Mouse (Mus musculus) activated CD4-positive, CD25-positive, alpha-beta regulatory T cell (primary cell): ENCODE data around the gene Tgfb1i1. TPM values are rescaled to one million over a fixed set of nuclear protein-coding genes. Genes with fewer than 3 reads are reported as not detected.

Experiments
- polyA plus RNA-seq, 2 experiments: library from polyadenylated mRNA; unstranded; fragments of 100-300 nt; shearing (Covaris generic); gene quantifications; one replicate each; pipeline ENCODE4 v1.2.1; 2017

The Tgfb1i1 gene
- under 1 TPM; 0.45 to 0.53 TPM for polyA plus RNA-seq

DNA sequence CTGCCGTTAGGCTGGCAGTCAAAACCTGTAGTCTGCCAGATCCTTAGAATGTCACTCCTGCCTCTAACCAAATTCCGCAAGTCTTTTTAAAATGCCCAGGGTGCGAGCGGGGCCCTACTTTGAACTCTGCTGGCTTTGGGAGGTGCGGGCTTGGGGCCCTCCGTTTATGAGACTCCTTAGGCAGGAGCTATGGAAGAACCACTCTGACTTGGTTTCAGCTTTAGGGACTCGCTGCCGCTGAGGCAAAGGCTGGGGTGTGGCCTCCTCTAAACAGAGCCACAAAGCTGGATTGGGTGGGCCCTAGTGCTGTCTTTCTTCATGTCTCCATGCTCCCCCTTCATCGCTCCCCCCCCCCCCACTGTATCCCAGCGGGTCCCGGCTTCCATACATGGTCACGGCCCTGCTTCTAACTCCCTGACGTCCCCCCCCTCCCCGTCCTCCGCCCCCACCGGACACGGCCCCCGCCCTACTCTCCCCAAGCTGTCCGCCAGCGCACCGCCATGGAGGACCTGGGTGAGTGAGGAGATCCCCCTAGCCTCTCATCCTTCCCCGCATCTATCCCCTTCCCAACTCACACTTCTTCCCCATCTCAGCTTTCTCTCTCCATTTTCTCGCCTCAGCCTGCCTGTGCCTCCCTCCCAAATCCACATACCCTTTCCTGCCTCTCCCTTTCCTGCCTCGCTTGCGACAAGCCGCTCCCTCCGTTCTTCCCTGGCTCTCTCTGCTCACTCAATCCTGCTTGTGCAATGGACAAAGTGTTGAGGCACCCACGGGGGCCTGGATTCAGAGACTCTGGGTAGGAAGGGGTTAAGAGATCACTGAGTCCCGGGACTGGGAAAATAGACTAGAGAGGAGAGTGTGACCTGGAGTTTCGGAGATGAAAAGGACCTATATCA, at the start of gene Tgfb1i1:
TSS of gene Tgfb1i1 (plus strand) at position 317 of the 896 bp plus-strand sequence.

DNA sequence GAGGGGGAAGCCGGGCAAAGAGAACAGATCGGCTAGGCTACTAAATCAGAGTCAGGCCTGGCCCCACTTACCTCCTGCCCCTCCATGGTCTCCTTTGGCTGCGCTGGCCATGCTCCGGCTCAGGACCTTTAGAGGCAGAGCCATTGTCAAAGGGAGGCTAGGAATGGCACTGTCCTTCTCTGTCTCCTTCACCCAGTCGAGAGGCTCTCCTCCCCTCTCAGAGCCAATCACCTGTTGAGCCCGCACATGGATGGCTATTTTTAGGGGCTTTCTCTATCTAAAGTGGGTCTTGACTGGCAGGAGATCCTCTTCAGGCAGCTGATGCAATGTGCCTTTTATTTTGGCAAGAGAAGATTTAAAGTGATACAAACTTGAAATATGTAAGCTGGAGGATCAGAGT, 40.5 kb upstream of the Tgfb1i1 start, which contains the start of gene Cox6a2:
TSS of gene Cox6a2 (minus strand) at position 236 of the 400 bp plus-strand sequence.

DNA sequence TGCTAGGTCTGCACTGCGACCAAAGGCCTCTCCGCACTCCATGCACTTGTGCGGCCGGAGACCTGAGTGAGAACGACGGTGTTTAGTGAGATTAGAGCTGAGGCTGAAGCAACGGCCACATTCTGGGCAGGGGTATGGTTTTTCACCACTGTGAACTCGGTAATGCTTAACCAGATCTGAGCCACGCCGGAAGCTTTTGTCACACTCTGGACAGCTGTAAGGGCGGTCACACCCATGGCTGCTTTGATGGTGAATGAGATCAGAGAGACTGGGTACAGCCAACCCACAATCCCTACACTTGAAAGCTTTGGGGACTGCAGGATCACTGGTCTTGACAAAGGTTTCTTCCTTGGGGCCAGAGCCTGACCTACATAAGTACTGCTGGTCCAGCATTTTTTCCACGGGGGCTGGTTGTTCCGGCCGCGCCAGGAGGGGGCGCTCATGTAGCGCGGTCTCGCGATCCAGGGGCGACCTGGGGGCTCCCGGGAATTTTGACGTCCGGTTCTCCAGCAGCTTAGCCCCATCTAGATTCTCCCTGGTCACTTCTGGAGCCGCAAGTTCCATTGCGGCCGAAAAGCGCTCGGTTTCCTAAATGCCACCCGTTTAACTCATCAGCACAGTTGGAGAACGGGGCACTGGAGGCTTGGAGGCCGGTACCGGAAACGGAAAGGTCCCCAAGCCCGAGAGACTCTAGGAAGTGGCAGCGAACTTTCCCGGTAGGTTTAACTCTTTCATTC, 9.6 kb upstream of the Tgfb1i1 start, which contains the start of gene Armc5:
TSS of gene Armc5 (plus strand) at position 487 of the 737 bp plus-strand sequence.

DNA sequence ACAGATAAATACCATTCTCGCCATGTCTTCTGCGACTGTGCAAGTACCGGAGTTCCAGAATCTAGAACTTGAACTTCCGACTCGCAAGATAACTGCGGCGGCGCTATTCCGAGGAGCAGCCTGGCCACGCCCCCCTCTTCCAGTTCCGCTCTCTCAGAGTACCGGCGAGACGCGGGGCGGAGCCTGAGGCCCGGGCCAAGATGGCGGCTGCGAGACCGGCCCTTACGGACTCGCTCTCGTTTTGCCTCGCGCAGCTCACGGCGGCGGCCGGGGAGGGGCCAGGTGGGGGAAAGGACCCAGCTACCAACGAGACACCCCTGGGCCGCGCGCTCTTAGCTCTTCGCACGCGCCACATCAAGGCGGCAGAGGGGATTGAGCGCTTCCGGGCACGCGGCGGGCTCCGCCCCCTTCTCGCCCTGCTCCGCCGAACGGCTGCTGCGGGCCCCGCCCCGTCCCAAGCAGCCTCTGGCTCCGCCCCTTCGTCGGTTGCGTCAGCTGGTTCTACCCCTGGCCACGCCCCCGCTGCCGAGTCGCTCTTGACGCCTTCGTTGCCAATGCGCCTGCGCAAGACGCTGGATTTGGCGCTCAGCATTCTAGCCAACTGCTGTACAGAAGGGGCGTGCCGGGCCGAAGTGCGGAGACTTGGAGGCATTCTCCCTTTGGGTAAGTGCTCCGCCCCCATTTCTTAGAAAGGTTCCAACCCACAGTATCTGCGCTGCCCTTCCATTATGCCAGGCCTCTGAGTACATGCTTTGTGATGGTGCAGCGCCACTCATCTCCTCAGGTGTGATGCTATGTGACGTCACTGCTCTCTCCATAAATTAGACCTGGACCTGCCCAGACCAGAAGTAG, 8.5 kb upstream of the Tgfb1i1 start, which contains the start of gene 9130023H24Rik:
TSS of gene 9130023H24Rik (minus strand) at position 105 of the 852 bp plus-strand sequence.

DNA sequence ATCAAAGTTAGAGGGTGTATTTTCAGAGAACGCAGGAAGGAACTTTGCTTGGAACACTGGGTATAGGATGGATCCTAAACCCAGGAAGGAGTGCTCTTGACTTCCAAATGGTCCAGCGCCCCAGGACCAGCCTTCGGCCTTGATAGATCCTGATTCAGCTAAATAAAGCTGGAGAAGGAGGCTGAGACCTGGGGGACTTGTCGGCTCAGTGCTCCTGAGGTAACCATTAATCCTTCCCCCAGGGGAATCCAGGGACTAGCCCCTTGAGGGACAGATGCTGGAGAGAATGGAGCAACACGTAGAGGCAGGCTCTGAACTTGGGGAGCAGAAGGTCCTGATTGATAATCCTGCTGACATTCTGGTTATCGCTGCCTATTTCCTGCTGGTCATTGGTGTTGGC, 18.8 kb downstream of the Tgfb1i1 start, which contains the start of gene Slc5a2:
TSS of gene Slc5a2 (plus strand) at position 247 of the 400 bp plus-strand sequence.

DNA sequence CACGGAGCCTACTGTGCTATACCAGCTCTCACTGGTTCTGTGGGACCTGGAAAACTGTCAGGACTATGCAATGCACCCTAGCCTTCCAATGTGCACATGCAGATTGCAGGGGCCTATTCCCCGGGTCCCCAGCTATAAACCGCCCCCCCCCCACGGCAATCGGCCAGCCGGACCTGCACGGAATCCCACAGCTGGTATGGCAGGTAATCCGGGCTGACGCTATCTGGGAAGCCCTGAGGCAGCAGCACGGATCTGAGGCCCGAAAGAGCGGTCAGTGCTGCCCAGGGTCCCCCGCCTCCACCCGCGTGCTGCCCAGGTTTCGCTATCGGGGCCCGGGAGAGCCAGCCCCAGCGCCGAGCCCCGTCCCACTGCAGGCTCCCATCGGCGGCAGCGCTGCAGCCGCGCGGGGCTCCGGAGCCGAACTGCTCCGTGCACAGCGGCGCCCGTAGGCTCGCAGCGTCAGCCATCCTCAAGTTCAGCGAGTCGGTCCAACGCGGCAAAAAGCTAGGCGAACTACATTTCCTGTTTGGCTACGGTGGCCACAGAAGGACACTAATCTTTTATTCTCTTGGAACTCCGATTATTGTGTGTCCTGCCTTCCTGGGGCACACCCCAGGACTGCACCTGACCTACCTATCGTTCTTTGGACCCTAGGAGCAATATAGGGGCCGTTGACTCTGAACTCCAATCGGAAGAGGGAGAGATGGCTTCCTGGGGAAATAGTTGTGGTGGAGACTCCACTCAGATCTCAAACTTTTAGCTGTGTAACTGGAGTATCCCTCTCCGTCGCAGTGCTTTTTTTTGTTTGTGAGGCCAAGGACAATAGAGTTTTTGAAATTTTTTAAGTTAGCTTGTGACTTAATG, 51.2 kb downstream of the Tgfb1i1 start, which contains the start of gene BC017158:
TSS of gene BC017158 (minus strand) at position 554 of the 864 bp plus-strand sequence.

Other genes with a start within 250 kb of the Tgfb1i1 start
- gene Trim72, start 242.9 kb upstream of the Tgfb1i1 start, polyA plus RNA-seq = under 1 TPM in 1 of 2 experiments, not detected in 1; 0.16 TPM
- 1 to 10 TPM in 1 of 2 experiments, under 1 TPM in 1; 0.98 to 5.7 TPM for gene Itgam, start 184.2 kb upstream of the Tgfb1i1 start, polyA plus RNA-seq
- under 1 TPM in 1 of 2 experiments, not detected in 1; 0.64 TPM for gene Gm49368, start 184.1 kb upstream of the Tgfb1i1 start, polyA plus RNA-seq
- 1 to 10 TPM in 1 of 2 experiments, not detected in 1; 1.1 TPM for gene Itgax, start 117.3 kb upstream of the Tgfb1i1 start, polyA plus RNA-seq
- 1 to 10 TPM; 1.6 to 2.9 TPM for gene Itgad, start 92.4 kb upstream of the Tgfb1i1 start, polyA plus RNA-seq
- under 1 TPM in 1 of 2 experiments, not detected in 1; 0.24 TPM for gene Cox6a2, start 40.4 kb upstream of the Tgfb1i1 start, polyA plus RNA-seq
- gene Armc5, start 9.5 kb upstream of the Tgfb1i1 start, polyA plus RNA-seq = 10 to 100 TPM; 16.1 to 23.5 TPM
- 1 to 10 TPM; 1.4 to 2.4 TPM for gene 9130023H24Rik, start 8.8 kb upstream of the Tgfb1i1 start, polyA plus RNA-seq
- gene Slc5a2, start 18.8 kb downstream of the Tgfb1i1 start, polyA plus RNA-seq = under 1 TPM in 1 of 2 experiments, not detected in 1; 0.24 TPM
- 10 to 100 TPM; 15.9 to 18.8 TPM for gene BC017158, start 51.4 kb downstream of the Tgfb1i1 start, polyA plus RNA-seq
- 100 to 1,000 TPM; 284 to 360 TPM for gene Rgs10, start 171.9 kb downstream of the Tgfb1i1 start, polyA plus RNA-seq
- gene Tial1, start 214.9 kb downstream of the Tgfb1i1 start, polyA plus RNA-seq = 10 to 100 TPM; 44.8 to 46.5 TPM